Mouse (Mus musculus): ENCODE measurements at regions not wholly inside any gene's neighbourhood (a gene's known extent, or its start where the extent isn't known, plus 50 kb on each side); places are given as distances from the start of the nearest gene placed in this dataset.
A peak's percentile ranks its signal among the peaks of the same experiment; 100 is the strongest.

DNA sequence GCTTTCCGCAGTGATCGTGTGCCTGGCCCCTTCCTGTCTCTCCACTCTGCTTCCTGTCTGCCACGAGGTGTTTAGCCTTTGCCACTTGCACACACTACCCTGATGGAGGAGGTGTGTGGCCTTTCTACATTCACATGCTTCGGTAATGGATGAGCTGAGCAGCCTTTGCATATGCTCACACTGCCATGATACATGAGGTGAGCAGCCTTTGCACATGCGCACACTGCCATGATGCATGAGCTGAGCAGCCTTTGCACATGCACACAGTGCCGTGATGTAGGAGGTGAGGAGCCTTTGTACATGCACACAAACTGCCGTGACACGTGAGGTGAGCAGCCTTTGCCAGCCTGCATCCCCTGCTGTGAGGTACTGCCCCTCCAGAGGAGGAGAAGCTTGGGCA is 58.3 kb downstream of the Erv3 start:
- no peak for DNase-seq (ENCODE audit: low read depth)

DNA sequence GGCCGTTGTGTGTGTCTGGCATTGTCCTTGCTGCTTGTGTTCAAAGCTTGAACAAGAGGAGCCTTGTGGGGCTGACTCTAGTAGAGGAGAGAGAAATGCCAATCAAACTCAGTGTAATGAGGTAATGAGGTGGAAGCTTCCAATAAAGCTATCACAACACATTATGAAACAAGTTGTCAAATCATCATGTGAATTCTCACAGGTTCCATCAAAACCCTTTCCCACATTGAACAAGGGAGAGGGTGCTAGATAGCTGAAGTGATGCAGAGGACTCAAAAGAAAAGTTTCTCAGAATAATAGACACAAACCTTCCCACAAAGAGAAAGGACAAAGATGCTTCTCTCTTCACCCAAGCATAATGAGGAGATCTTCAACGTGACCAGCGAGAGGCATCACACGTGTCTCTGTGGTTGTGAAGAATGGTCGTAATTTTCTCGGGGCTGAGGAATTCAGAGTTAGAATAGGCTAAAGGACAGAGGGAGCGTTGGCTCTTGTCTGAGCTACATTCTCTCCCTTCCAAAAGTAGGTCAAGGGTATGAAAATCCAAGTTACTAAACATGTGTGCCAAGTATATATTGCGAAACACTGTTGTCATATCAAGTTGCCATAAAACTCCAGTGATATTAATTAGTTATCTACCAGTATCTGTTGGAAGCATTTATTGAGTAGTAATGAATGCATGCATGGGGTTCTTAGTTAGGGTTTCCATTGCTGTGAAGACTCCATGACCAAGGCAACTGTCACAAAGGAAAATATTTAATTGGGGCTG is 59.2 kb downstream of the Erv3 start:
- DNase-seq (ENCODE audit: low read depth), result no peak

DNA sequence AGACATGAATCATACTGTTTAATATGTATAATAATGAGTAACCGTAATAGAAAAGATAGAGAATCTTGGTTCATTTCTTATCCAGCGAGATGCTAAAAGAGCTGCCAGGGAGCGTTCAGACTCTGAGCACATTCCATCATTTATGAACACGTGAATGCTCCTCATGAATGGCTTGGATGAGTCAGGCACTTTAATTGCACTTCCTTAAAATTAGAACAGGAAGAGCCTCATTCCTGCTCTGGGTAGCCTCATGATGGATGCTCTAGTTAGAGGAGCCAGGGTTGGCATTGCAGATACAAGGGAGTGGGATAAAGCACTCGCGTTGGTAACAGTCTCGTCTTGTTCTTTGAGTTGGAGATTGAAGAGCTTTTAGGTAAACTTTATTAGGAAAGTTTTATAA is 60.1 kb downstream of the Erv3 start:
- no peak for DNase-seq (ENCODE audit: low read depth)

DNA sequence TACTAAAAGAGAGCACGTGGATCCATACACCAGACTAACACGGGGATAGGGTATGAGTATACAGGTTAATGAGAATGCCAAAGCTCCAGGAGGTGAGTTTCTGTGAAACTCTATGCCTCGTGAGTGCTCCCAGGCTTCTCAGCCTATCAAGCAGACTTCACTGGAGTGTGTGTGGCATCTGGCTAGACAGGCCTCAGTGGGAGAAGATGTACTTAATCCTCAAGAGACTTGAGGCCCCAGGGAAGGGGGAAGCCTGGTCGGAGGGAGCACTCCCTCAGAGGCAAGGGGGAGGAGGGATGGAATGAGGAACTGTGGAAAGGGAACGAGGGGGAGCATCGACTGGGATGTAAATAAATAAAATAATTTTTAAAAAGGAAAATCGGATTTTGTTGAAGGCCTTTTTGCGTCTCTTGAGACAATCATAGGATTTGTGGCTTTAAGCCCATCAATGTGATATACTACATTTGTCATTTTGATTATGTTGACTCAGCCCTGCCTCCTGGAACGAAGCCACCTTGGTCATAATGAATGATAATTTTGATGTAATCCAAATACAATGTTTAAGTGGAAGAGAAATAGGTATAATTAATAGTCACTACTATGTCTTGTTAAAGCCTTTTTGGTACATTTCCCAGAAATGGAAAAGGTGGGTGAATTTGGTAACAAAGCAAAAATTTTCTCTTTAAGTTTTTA is 62.4 kb downstream of the Erv3 start:
- no peak for DNase-seq (ENCODE audit: low read depth)

DNA sequence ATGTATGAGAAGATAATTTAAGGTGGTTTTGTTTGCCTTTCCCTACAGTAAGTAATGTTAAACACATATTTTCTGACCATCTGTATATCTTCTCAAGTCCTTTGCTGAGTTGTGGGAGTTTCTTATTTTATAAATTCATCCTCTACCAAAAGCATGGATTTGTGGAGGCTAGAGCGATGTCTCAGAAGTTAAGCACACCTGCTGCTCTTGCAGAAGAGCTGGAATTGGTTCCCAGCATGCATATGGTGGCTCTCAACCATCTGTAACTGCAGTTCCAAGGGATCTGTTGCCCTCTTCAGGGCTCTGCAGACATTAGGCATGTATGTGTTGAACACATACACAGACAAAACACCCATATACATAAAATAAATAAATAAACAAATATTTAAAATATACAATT is 84.2 kb downstream of the Erv3 start:
- DNase-seq (ENCODE audit: low read depth), result no peak

DNA sequence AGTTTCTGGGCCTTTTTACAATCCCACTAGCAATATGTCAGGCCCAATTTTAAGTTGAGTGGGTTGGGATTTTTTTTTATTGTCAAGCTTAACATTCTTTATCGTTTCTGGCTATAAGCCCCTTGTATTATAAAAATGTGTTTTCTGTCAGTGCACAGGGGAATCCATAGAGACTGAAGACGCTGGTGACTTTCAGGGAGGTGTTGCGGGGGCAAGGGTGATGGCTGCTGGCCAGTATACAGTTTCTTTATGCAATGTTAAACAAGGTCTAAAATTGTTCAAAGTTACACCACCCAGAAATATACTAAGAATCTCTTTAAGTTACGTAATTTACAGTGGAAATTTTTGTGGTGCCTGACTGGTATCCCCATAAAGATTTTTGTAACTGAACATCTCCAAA is 85.9 kb downstream of the Erv3 start:
- no peak for DNase-seq (ENCODE audit: low read depth)

DNA sequence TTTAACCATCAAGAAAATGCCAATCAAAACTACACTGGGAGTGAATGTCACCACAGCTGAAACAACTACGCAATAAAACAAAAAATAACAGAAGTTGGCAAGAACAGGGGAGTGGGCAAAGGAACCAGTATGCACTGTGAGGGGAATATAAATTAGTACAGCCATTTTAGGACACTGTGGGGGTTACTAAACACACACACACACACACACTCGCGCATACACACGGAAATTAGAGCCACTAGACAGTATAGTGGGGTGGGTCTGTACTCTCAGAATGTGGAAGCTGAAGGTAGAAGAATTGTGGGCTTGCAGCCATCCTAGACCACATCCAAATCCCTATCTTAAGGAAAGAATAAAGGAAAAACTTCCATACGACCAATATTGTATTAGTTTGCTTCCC is 87.4 kb downstream of the Erv3 start:
- no peak for DNase-seq (ENCODE audit: low read depth)

DNA sequence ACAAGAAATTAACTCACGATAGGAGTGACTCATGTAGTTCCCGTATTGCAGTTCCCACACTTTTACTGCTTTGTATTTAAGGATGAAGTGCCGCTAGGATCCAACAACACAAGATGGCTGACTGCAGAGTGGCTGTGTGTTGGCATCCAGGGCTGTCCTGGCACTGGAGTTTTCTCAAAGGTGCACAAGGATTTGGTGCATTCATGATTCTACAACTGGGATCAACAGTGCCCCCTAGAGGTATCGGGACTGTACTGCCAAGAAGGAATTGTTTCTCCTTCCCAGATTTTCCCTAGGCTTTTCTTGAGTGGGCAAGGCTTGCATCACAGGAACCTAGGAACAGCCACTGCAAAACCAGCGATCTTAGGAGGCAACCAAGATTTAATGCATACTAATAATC is 88.7 kb downstream of the Erv3 start:
- DNase-seq (ENCODE audit: low read depth), result peak; percentile 43

DNA sequence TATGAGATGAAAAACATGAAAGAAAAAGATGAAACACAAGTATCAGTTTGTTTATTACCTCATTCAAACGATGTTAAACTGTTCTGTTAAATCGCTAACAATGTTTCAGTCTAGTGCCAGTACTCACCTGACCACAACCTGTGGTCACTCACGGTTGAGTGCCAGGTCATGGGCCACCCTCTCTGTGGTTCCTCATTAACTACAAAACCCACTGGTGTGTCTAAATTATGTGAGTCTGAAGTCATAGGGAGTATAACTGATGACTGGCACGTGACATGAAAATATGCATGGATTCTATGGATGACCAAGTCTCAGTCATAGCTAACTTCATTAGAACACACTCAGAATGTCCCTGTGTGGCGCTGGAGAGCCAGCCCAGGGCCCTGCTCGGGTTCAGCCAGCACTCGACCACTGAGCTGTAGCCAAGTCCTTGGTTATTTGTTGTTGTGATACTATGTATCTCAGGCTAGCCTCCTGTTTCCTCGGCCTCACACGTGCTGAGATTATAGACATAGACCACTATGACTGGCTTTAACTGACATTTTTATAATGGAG is 89.8 kb downstream of the Erv3 start:
- DNase-seq (ENCODE audit: low read depth), result no peak

DNA sequence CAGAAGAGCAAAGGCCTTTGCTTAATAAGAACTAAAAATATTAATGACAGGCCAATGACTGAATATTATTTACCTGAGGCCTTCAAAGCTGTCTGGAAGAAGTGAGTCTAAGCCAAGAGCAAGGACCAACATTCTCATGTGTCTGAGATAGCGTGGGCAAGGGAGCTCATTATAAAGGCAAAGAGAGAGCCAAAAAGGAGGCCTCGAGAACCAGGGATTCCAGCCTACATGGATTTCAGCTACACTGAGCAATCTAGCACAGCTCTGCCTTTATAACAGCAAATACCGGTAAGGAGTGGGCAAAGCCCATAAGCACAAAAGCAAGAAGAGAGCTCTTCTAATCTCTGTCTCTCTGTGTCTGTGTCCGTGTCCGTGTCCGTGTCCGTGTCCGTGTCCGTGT is 93.0 kb downstream of the Erv3 start:
- no peak for DNase-seq (ENCODE audit: low read depth)

DNA sequence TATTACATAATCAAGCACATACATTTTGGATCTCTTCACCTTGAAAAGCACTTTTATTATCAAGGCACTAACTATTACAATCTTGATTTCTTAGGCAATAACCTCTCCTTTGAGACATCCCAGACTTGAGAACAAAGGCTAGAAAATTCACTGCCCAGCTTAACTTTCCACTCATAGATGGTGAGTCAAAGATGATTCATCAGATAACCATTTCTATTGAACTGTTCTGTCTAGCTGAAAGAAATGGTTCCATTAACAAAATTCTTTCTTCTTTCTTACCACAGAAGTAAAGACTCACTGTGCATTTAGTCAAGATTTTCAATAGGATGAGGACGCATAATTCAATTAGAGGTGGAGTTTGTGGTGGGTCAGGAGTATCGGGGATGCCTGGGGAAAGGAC is 98.0 kb downstream of the Erv3 start:
- DNase-seq (ENCODE audit: low read depth), result peak; percentile 12

DNA sequence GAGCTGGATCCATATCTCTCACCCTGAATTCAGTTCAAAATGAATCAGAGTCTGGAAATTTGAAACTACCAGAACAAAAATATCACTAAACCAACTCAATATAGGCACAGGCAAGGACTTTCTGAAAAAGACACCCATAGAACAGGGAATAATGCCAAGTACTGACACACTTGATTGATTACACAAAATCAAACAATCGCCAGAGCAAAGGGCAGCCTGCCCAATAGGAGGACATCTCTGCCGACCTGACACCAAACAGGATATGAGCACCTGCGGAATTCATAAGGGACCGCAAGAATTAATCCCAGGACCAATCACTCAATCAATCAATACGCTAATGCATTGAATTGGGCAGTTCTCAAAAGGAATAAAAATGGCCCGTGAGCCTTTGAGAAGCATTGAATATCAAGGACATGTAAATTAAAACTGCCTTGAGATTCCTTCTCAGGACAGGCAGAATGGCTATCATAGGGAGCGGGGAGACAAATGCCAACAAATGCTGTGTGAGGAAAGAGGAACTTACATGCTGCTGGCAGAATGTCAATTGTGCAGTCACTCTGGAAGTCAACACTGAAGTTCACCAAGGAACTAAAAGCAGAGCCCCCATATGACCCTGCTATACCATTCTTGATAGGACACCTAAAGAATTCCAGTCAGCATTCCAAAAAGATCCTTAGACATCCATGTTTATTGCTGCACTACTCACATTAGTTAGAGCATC is 102.2 kb downstream of the Erv3 start:
- DNase-seq (ENCODE audit: low read depth), result peak; percentile 10

DNA sequence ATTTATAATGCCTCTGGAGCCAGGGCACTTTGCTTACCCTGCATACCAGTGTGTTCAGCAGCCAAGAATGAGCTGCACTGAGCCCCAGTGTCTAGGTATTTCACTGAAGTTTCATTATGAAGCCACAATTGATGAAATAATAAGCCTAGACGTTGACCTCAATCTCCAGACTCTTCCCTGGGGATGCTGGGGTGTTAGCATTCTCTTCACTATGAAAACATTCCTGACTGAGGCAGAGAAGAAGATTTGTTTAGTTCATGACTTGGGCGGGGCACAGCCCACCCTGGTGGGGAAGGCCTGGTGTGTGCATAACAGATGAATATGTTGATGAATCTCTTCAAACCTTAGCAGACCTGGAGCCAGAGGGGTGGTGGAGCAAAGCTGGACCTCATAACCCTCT is 104.4 kb downstream of the Erv3 start:
- DNase-seq (ENCODE audit: low read depth), result no peak

DNA sequence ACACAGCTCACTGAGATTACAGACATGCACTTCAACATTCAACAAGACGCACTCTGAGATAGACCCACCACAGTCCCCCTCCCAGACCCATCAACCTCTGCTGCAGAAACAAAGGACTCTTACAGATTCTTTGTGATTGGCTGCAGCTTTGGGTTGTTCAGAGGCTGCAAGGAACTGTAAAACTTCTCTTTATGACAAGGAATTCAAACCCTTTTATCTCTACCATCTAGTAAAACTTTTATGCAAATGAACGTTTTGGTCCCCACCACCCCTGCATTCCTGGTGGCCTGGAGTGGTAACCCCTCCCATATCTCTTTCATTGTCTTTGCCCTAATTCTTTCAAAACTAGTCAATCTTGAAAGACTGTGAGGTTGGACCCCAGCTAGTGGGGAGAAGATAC is 106.1 kb downstream of the Erv3 start:
- DNase-seq (ENCODE audit: low read depth), result no peak

DNA sequence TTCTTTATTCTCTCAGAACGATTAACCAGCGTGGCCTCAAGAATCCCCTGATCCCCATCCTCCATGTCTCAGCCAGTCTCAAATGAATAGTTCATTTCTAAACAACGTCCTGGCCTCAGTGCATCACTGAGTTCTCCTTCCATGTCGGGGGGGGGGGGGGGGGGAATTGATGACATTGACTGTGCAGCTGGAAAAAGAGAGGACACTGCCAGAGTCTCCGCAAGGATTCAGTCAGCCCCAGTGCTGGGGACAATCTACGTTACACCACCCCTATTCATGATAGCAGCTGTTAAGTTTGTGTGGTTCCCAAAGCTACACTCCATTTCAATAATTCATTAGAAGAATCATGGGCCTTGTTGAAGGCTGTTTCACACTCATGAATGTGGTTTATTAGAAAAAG is 108.9 kb downstream of the Erv3 start:
- no peak for DNase-seq (ENCODE audit: low read depth)

DNA sequence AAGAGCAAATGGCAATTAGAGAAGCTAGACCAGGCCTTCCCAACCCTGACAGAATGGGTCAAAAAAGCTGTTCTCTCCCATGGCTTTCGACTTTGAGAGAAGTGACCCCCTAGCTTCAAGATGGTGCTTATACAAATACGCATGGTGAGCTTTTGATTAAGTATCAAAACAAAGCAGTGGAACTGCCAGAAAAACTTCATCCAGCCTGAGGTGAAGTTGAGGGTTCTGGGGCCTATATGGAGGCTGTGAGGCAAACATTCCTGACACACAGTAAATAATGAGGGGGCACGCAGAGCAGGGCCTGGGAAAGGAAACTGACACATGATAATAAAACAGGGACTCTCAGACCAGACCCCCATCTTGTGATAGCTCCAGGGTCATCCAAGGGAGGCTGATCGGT is 109.3 kb downstream of the Erv3 start:
- no peak for DNase-seq (ENCODE audit: low read depth)

DNA sequence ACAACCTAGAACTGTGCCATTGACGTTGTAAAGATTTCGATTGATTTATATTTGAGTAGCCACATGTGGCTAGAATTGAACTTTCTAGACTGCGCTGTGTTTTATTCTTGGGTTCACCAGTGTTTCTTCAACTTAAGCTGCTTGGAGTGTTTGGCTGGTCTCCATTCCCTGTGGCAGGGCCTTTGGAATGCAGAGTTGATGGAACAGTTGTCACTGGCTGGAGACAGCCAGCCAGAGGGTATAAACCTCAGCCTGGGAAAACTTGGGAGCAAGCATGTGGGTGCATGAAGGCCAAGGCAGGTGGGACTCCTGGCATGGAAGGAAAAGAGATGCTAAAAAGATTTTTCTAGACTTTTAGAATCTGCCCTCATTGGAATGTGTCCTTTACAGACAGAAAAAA is 109.8 kb downstream of the Erv3 start:
- no peak for DNase-seq (ENCODE audit: low read depth)

DNA sequence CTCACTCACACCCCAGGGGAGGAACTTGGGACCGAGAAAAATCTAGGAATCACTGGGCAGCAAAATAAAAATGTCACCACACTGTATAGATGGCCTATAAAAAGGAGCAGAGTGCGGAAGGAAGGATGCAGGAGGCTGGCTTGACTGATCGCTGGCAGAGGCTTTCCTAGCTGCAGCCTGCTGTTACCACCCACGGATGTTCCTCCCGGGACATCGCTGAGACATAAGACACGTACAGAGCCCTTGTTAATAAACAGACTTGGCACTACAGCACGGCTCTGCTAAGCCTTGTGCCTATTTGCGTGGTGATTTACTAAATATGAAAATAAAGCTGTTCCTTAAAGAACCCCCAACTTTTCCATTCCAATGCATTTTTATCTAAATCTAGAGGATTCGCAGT is 110.8 kb downstream of the Erv3 start:
- no peak for DNase-seq (ENCODE audit: low read depth)

DNA sequence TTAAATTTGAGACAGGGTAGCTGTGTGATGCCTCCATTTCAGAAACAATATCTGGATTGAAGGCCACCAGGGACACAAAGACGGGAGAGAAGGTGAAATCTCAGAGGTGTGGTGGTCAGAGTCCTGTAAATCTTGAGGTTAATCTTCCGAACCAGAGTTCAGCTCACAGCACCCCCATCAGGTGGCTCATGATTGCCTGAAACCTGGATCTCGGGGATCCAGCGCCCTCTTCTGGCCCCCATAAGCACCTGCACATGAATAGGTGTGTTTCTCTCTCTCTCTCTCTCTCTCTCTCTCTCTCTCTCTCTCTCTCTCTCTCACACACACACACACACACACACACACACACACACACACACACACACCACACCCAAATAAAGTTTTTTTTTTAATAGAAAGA is 111.8 kb downstream of the Erv3 start:
- no peak for DNase-seq (ENCODE audit: low read depth)

DNA sequence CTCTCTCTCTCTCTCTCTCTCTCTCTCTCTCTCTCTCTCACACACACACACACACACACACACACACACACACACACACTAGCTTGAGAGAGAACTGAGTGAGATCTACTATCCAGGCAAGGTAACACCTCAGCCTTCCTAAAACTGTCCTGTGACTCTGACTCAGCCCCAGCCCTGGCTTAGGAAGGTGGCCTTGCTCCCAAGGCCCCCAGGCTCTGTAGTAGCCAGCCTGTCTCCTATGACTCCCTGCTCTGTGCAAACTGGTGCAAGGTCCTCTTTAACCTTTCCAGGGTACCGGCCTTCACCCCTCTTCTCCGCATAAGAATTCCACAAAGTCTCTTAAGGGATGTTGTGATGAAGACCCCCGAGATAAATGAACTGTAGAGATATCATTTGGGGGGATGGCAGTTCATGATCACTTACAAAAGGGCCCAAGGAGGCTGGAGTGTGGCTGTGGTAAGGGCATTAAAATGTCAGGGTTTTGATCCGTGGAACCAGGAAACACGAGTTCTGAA is 114.1 kb downstream of the Erv3 start:
- DNase-seq (ENCODE audit: low read depth), result no peak

DNA sequence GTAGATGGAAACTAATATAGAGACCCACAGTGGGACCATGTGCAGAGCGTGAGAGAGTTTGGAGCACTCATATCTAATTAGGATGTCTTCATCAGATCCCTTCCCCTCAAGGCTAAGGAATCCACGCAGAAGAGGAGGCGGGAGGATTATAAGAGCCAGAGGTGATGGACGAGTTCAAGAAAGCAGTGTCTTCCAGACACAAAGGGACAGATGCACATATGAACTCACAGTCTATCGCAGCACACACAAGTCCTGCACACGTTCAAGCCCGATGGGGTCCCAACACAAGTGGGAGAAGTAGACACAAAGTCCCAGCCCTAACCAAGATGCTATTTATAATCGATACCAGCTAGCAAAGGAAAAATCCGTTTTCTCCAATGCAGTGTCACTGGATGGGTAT is 114.6 kb downstream of the Erv3 start:
- DNase-seq (ENCODE audit: low read depth), result no peak

DNA sequence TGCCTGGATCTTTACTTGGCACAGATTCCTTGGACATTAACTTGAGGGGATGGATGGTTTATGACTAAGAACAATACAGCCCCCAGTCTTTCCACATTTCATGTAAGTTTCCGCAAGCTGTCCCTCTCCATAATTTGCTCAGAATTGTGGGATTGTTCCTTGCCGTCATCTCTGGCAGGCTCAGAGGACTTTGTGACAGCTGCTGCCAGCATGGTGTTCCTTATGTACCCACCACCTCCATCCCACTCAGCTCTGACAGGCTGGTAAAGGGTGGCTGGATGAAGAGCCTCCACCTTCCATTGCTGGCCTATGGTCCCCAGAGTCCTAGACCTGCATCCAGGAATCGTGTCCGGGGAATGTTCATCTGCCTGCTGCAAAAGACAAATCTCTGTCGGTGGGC is 119.1 kb downstream of the Erv3 start:
- no peak for DNase-seq (ENCODE audit: low read depth)

DNA sequence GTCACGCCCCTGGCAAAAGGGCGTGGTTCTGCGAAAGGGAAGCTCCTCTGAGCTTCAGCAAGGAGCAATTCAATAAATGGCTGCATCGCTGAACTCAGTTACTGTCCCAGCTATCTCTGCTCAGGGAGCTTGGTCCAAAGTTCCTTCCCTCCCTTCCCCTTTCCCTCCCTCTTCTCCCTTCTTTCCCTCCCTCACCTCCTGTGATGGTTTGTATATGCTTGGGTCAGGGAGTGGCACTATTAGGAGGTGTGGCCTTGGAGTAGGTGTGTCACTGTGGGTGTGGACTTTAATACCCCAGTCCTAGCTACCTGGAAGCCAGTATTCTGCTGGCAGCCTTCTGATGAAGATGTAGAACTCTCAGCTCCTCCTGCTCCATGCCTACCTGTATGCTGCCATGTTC is 120.5 kb downstream of the Erv3 start:
- no peak for DNase-seq (ENCODE audit: low read depth)
